Mouse (Mus musculus) embryonic facial prominence, embryonic 14.5 days (tissue): Measurements from ENCODE around the gene 1810062G17Rik. TPM values are rescaled to one million over a fixed set of nuclear protein-coding genes. Genes with fewer than 3 reads are reported as not detected.

ENCODE experiments used
- ATAC-seq: fragments of 200-750 bp; cut with Nextera tagmentation; 2 replicates; pipeline ENCODE4 v1.8.0; 2017; ENCODE audit warnings: low read depth, moderate number of reproducible peaks, moderate TSS enrichment
- DNase-seq: peaks from one replicate; pipeline ENCODE4 v3.0.0-alpha.2; 2015; ENCODE audit warnings: low spot score
- H3K27ac ChIP-seq: fragments of 300-500 bp; sonication (generic); replicated peaks from 2 replicates; pipeline ENCODE4 v1.5.1; 2014; ENCODE audit warnings: low read depth, mild to moderate bottlenecking, low read length, moderate library complexity
- H3K27me3 ChIP-seq: fragments of 300-500 bp; sonication (generic); replicated peaks from 2 replicates; pipeline ENCODE4 v1.6.1; 2014; ENCODE audit warnings: low read length; ENCODE audit not compliant: control insufficient read depth, insufficient read depth
- H3K36me3 ChIP-seq: fragments of 300-500 bp; sonication (generic); 2 replicates; pipeline ENCODE4 v1.6.1; 2014; ENCODE audit warnings: low read length, mixed read lengths; ENCODE audit not compliant: control insufficient read depth, insufficient read depth
- H3K4me1 ChIP-seq: fragments of 300-500 bp; sonication (generic); 2 replicates; pipeline ENCODE4 v1.6.1; 2014; ENCODE audit warnings: antibody characterized with exemption, low read length; ENCODE audit not compliant: control insufficient read depth, insufficient read depth
- H3K4me2 ChIP-seq: fragments of 300-500 bp; sonication (generic); 2 replicates; pipeline ENCODE4 v1.6.1; 2014; ENCODE audit warnings: low read depth, mild to moderate bottlenecking, low read length, moderate library complexity, mixed read lengths
- H3K4me3 ChIP-seq: fragments of 300-500 bp; sonication (generic); 2 replicates; pipeline ENCODE4 v1.5.1; 2014; ENCODE audit warnings: low read depth, mild to moderate bottlenecking, low read length
- H3K9ac ChIP-seq: fragments of 300-500 bp; sonication (generic); 2 replicates; pipeline ENCODE4 v1.6.1; 2014; ENCODE audit warnings: low read depth, mild to moderate bottlenecking, low read length, moderate library complexity, mixed read lengths
- H3K9me3 ChIP-seq: fragments of 300-500 bp; sonication (generic); 2 replicates; pipeline ENCODE4 v1.6.1; 2016; ENCODE audit warnings: low read length; ENCODE audit not compliant: control insufficient read depth
- WGBS: fragments of 180-500 bp; shearing (Covaris S2); extraction: QIAGEN DNeasy Blood & Tissue Kit; methylation state at CpG from one replicate; pipeline ENCODE4 v1.1.7; 2014; 5-methylcytosine and 5-hydroxymethylcytosine counted together
- polyA plus RNA-seq: library from polyadenylated mRNA; unstranded; fragments of >200 nt; fragmentation: Nextera tagmentation; extraction: Ambion mirVana; gene quantifications from 2 replicates; pipeline ENCODE4 v1.2.1, GENCODE M21; 2014

1810062G17Rik gene
- polyA plus RNA-seq, 1 experiment from 2014 or later, result 2.0 TPM

DNA sequence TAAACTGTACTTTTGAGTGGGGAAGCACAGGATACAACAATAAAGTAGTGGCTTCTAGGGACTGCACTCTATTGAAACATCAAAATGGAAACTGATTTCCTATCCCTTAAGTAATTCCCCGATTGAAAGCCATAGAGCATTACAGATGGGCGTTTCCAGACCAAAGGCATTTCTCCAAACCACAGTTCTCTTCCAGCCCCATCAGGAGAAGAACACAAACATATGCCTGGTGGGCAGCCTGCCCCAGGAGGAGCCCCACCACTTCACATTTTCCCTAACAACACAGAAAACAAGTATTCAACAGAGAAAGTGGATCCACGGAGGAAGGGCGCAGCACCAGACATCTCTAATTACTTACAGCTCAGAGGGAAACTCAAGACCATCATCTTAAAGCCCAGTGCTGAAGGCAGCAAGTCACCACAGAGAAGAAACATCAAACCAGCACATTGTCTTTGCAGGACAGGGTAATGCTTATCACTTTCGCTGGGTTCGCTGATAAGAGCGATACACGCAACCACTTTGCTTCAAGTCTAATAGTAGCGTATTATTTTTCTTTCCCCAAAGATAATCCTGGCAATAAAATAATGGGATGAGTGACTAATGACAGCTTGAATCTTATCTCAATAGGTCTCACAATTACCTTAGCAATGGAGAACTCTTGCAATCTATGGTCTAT lies 17.1 kb downstream of the 1810062G17Rik start:
- Histone ChIP-seq H3K4me2 (peak overlapping the region; percentile 3; the same call in 1 of the 2 replicates), H3K4me1 (peaks cover 13% of the 10 kb centered on the region; the same call in 1 of the 2 replicates), H3K9me3 (no peaks in the 10 kb centered on the region), H3K27ac (peak overlapping the region; percentile 63), H3K4me3 (no peak overlapping the region), H3K27me3 (no peaks in the 10 kb centered on the region), H3K9ac (no peak overlapping the region), H3K36me3 (no peaks in the 10 kb centered on the region)
- DNase-seq (peak; percentile 68), ATAC-seq (peak; percentile 64)
- 65% methylated on average over 9 of the region's 9 CpGs for WGBS

DNA sequence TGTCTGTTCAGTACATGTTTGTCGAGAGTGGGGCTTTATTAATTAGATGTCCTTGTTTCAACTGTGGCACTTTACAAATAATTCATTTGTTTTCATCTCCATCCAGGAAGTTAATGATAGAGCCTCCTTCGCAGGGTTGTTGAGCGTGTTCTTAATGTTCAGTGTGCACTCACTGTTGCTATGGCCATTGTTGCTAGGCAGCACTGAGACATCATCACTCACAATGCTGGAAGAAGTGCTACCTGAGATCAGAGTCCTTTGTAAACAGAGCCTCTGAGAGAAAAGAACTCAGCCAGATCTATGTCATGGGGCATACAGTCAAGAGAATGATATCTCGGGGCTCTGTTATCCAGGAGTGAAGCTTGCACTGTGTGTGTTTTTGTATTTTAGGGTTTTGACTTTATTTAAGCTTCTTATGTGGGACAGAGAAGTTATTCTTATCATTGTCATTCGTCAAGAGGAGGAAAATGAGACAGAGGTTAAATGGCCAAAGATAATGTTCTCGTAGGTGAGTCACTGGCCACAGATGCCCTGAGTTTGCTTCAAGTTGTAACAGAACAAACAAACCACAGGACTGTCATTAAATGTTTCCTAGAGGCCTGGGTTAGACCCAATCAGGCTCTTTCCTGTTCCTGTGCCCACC lies 18.0 kb downstream of the 1810062G17Rik start:
- WGBS, result 74% methylated on average over 6 of the region's 6 CpGs
- H3K4me1 ChIP-seq, result peaks cover 13% of the 10 kb centered on the region; the same call in 1 of the 2 replicates
- no peak overlapping the region for H3K27ac ChIP-seq
- DNase-seq (no peak), ATAC-seq (peak; percentile 10; the same call in 1 of the 2 replicates)
- no peaks in the 10 kb centered on the region for H3K9me3 ChIP-seq
- no peaks in the 10 kb centered on the region for H3K36me3 ChIP-seq
- H3K9ac ChIP-seq, result no peak overlapping the region
- no peaks in the 10 kb centered on the region for H3K27me3 ChIP-seq
- H3K4me2 ChIP-seq, result no peak overlapping the region
- H3K4me3 ChIP-seq, result no peak overlapping the region

DNA sequence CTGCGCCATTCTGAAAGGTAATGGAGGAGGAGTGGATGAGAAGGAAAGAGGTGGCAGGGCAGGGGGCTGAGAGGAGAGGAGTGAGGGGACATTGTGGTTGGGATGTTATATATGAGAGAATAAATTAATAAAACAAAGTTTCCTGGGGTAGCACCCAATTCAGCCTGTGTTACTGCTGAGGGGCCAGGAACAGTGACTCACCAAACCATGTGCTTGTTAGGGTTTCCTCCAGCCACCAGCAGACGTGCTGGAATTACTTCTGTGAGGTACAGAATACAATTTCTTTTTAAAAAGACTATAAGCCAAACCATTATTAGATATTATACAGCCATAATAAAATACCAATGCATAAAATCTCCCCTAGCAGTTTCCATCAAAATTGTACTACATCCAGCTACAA lies 18.9 kb downstream of the 1810062G17Rik start:
- Histone ChIP-seq H3K27ac (no peak overlapping the region), H3K4me3 (no peak overlapping the region), H3K9ac (no peak overlapping the region), H3K36me3 (no peaks in the 10 kb centered on the region), H3K9me3 (no peaks in the 10 kb centered on the region), H3K4me1 (peaks cover 13% of the 10 kb centered on the region; the same call in 1 of the 2 replicates), H3K4me2 (no peak overlapping the region), H3K27me3 (no peaks in the 10 kb centered on the region)
- no peak for ATAC-seq
- 87% methylated on average over 2 of the region's 2 CpGs for WGBS
- no peak for DNase-seq

DNA sequence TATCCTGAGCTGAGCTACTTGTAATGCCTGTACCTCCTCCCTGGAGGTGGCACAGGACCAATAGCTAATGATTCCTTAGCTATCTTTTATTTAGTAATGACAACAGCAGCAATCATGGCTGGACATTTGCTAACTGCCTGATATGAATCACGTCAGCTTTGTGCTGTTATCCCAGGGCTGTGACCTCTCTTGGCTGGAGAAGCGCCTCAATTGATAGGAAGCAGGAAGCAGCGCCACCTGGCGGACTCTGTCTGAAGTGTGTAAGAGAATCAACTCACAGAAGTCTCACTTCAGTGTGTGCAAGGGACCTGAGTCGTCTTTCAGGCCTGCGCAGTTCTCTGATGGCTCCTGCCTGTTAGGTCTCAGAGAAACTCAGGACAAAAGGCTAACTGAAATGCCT lies 19.7 kb downstream of the 1810062G17Rik start:
- peak; percentile 89 for DNase-seq
- WGBS, result 10% methylated on average over 6 of the region's 6 CpGs
- Histone ChIP-seq H3K27me3 (no peaks in the 10 kb centered on the region), H3K36me3 (no peaks in the 10 kb centered on the region), H3K27ac (no peak overlapping the region), H3K9me3 (no peaks in the 10 kb centered on the region), H3K4me2 (no peak overlapping the region), H3K4me3 (no peak overlapping the region), H3K4me1 (peaks cover 13% of the 10 kb centered on the region; the same call in 1 of the 2 replicates), H3K9ac (no peak overlapping the region)
- ATAC-seq, result peak; percentile 50

DNA sequence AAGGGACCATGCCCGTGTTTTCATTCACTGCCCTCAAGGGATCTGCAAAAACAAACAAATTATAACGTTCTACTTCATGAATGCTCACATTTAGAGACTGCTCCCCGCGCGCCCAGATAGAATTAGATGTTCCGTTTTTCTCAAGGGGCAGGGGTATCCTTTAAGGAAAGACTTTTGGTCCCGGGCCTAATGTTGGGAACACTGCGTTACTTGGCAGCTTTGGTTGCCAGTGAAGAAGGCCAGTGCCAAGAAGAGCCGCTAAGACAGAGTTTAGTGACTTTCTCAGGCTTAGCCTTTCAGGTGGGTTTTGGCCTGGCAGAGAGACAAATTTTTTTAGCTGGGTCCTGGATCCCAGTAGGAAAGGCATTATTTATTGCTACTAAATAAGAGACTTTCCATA lies 20.5 kb downstream of the 1810062G17Rik start:
- WGBS, result 82% methylated on average over 9 of the region's 9 CpGs
- Histone ChIP-seq H3K4me1 (peaks cover 13% of the 10 kb centered on the region; the same call in 1 of the 2 replicates), H3K4me2 (no peak overlapping the region), H3K27me3 (no peaks in the 10 kb centered on the region), H3K36me3 (no peaks in the 10 kb centered on the region), H3K27ac (no peak overlapping the region), H3K9me3 (no peaks in the 10 kb centered on the region), H3K9ac (peak overlapping the region; percentile 36; the same call in 1 of the 2 replicates), H3K4me3 (no peak overlapping the region)
- DNase-seq (no peak), ATAC-seq (no peak)

DNA sequence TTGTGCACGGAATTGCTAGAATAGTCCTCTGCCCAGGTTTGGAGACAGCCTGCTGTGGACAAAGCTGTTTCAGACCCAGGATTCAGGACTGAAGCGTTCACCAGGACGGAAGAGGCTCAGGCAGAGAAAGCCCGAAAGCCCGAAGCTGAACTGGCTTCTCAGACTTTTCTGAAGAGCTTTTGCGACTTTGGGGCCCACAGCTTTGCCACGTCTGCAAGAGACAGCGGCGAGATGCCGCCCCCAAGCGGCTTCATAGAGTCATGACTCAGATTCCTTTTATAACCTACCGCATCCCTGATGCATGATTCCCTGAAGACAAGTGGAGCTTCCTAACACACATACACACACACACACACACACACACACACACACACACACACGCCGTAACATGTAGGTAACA lies 21.0 kb downstream of the 1810062G17Rik start:
- Histone ChIP-seq H3K36me3 (no peaks in the 10 kb centered on the region), H3K27ac (no peak overlapping the region), H3K9me3 (no peaks in the 10 kb centered on the region), H3K27me3 (no peaks in the 10 kb centered on the region), H3K4me2 (0 out of 2 replicates have a peak overlapping the region, but pooled peaks have one; percentile 18), H3K4me3 (no peak overlapping the region), H3K9ac (peak overlapping the region; percentile 36; the same call in 1 of the 2 replicates), H3K4me1 (peaks cover 13% of the 10 kb centered on the region; the same call in 1 of the 2 replicates)
- WGBS, result 19% methylated on average over 14 of the region's 14 CpGs
- ATAC-seq (peak; percentile 54; the same call in 1 of the 2 replicates), DNase-seq (peak; percentile 91)

DNA sequence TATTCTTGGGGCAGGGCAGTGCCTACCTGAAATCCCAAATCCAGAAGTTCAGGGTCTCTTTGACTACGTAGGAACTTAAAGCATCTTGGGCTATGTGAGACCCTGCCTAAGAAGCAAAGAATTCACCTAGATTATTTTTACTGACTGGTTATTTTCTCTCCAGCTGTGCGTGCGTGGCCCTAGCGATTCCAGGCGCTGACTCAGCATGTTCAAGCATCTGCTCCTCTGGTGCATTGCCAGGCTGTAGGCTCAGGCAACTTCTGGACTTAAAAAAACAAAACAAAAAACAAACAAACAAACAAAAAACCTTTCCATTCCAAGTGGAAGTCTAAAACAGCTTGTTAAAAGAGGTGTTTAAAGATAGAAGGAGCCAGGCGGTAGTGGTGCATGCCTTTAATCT lies 22.5 kb downstream of the 1810062G17Rik start:
- Histone ChIP-seq H3K4me1 (0 out of 2 replicates have a peak, but pooled peaks cover 4% of the 10 kb centered on the region), H3K9ac (no peak overlapping the region), H3K36me3 (no peaks in the 10 kb centered on the region), H3K9me3 (no peaks in the 10 kb centered on the region), H3K4me2 (no peak overlapping the region), H3K4me3 (no peak overlapping the region), H3K27me3 (no peaks in the 10 kb centered on the region), H3K27ac (no peak overlapping the region)
- ATAC-seq (no peak), DNase-seq (no peak)
- 75% methylated on average over 6 of the region's 6 CpGs for WGBS

DNA sequence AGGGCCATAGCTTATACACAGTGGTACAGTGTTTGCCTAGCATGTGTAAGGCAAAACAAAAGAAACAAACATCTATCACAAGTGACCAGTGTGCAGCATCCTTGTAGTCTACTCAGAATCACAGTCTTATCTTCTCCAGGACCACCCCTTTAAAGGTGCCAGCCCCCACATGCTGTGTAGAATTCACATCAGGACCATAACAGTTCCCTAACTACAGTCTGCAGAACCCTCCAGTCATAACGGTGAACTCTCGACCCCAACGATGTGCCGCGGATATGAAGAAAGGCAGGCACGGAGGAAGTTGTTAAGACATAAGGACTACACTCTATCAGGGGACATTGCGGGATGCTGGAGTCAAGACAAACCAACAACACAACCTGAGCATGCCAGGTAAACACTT lies 23.7 kb downstream of the 1810062G17Rik start:
- ATAC-seq, result no peak
- Histone ChIP-seq H3K27me3 (no peaks in the 10 kb centered on the region), H3K4me2 (no peak overlapping the region), H3K4me3 (no peak overlapping the region), H3K9ac (no peak overlapping the region), H3K9me3 (no peaks in the 10 kb centered on the region), H3K36me3 (no peaks in the 10 kb centered on the region), H3K27ac (no peak overlapping the region), H3K4me1 (0 out of 2 replicates have a peak, but pooled peaks cover 4% of the 10 kb centered on the region)
- WGBS, result 92% methylated on average over 7 of the region's 7 CpGs
- no peak for DNase-seq
